Mouse (Mus musculus): ENCODE measurements around the gene Spred3.
"Not testable (repeated sequence)": the region's sequence is repeated elsewhere in the genome, so short reads cannot be mapped to it uniquely, and the experiment has no call there.

Gene Spred3

GRCm38 (mm10) chr7:29168791-29169230 is 1.4 kb downstream of the Spred3 start:
- peak; percentile 28 to 35 for DNase-seq

DNA sequence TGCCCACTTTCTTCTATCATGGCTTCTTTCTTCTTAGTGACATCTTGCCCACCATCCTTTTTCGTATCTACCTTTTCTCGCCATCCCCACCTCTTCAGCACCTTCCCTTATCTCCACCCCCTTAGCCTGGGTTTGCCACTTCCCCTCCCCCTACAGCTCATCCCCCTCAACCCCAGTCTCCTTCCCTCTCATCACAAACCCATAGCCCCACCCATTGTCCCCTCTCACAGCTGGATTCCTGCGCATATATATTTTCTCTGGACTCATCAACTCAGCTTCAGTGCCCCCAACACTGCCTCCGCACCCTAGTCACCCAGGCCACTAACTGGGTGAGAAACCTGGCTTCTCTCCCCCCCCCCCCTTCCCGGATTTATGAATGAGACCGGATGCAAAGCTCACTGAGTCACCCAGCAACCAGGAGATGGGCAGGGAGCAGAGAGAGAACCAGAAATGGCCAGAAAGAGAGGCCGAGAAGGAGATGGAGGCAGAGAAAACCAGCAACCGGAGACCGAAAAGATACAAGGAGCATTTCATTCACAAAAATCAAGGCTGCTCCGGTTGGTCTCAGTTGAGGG is 2.0 kb downstream of the Spred3 start:
- no peak for DNase-seq

GRCm38 (mm10) chr7:29167656-29168055 is 2.6 kb downstream of the Spred3 start:
- no peak for DNase-seq

GRCm38 (mm10) chr7:29162750-29163525 is 7.3 kb downstream of the Spred3 start:
- peak; percentile 79 to 86 for DNase-seq

DNA sequence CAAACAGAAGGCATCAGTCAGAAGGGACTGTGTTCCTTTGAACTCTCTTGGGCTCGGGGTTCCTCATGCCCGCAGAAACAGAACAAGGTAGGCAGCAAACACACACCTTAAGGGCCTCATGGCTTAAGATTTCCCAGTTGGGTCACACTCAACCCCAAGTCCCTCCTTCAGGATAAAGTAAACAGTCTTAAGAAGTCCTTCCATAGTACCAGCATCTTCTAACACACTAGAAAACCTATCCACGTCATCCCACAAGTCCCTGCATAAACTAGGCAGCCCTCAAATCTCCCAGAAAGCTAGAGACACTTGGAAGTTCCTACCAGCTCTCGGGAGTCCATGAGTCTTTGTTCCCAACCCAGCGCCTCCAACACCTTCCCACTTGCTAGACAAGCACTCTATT is 7.9 kb downstream of the Spred3 start:
- DNase-seq = no peak

DNA sequence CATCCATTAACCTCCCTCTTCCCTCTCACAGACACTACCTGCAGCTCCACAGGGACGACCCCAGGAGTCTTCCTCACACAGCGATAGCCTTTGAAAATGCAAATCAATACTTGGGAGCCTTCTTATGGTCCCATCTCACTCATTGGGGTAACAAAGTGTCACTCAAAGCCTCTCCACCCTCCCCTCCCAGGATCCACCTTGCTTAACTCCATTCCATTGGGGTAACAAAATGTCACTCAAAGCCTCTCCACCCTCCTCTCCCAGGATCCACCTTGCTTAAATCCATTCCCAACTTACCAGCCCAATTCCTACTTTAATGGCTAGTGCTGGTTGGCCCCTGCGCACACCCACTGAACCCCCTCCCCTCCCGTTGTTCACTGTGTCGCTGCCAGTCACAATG is 11.9 kb downstream of the Spred3 start:
- DNase-seq = no peak

DNA sequence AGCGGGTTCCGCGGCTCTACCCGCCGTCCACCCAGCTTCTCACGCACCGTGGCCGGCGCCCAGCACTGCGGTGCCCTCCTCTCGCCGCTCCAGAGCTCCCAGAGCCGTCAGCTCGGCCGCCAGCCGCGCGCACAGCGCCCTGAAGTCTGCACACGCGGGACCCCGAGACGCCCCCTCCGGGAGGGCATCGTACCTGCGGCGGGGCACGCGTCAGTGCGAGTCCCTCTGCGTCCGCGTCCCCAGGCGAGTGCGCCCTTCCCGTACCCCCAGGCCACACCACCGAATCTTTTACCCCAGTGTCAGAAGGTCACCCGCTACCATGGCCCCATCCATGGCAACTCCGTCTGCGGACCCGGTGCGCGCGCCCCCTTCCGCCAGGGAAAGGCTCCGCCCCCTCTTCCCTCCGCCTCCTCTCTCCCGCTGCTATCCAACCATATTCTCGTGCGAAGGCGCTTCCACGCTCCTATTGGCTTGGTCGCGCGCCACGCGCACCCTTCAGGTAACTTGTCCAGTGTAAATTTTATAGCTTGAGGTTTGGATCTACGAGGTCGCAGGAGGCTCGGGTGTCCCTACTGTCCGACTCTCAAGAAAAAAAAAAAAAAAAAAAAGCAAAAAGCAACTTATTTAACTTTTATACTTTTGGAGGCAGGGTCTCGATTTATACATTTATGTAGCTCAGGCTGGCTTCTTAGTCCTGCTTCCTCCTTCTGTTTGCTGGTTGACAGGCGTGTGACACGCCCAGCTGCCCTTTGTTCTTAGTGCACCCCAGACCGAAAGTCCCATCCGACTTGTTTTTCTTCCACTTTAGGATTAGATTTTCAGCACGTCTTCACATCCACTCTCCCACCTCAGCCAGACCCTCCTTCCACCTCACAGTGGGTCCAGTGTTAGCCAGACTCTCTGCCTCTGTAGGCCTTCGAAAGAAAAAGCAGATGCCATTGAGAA is 14.1 kb downstream of the Spred3 start, which contains the start of gene Fam98c:
TSS of gene Fam98c (minus strand) at position 397 of the 945 bp plus-strand sequence.
- DNase-seq = peak; percentile 87 to 93

GRCm38 (mm10) chr7:29155196-29155837 is 14.9 kb downstream of the Spred3 start:
- DNase-seq = peak; percentile 92 to 95

GRCm38 (mm10) chr7:29154018-29154720 is 16.0 kb downstream of the Spred3 start:
- DNase-seq = no peak

DNA sequence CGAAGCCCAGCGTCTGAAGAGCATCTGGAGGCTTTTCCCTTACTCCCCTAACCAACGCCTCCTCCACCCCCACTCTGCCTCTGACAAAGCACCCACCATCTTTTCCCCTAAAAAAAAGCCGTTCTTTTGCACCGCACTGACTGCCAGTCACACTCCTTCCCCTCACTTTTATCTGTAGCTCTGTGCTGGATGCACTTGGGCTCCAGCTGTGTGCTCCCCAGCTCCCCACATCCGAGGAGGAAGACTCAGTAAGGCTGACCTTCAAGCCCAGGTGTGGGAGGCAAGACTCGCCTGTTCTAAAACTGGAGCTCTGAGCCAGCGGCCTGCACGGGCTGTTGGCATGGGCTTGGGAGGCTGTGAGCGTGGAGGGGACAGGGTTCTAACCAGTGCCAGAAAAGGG is 18.7 kb downstream of the Spred3 start:
- DNase-seq = no peak

DNA sequence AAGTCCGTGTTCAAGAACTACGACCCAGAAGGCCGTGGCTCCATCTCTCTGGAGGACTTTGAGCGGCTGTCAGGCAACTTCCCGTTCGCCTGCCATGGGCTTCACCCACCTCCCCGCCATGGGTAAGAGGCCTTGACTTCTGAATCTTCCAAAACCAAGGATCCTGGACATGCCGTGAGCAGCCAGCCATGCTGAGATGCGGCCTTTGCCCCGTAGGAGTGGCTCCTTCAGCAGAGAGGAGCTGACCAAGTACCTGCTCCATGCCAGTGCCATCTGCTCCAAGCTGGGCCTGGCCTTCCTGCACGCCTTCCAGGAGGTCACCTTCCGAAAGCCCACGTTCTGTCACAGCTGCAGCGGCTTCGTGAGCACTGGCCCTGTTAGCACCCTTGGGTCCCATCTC is 21.4 kb downstream of the Spred3 start:
- no peak for DNase-seq

DNA sequence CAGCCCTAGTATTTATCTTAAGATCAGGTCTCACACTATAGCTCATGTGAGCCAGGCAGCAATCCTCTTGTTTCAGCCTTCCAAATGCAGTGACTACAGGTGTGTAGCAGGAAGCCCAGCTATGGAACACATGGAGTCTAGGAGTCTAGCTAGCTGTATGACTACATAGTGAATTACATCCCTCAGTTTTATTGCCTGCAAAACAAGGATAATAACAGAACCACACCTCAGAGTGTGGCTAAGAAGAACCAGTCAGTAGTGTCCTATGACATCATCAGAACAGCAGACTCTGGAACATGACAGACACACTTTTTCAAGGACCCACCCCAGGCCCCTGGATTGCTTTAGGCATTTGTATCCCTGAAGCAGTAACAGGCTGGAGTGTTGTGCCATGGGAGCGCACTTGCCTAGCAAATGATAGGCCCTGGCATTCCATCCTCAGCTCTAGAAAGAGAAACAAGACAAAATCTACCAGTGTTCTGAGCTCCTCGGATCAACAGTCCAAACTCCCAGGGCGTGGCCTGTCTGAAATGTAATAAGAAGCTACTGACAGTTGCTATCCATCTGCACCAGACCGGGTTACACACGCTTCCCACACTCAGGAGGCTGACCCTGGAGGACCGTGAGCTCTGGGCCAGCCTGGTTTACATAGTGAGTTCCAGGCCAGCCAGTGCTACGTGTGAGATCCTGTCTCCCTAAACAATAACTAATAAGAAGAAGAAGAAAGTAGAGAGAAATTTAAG is 23.4 kb downstream of the Spred3 start:
- no peak for DNase-seq

GRCm38 (mm10) chr7:29144006-29144405 is 26.2 kb downstream of the Spred3 start:
- DNase-seq = no peak

DNA sequence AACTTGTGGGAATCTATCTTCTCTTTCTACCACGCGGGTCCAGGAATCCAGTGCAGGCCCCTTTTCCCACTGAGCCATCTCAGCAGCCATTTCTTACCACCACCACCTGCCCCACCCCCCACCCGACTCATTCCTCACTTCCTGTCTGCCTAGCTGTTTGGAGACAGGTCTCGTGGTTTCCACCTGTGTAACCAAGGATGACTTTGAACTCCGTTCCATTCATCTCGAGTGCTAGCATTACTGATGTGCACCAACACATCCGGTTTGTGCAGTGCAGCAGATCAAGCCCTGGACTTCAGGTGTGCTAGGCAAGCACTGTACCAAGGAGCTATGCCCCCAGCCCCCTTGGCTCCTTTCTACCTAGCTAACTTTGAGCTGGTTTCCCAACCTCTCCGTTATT is 28.8 kb downstream of the Spred3 start:
- no peak for DNase-seq

DNA sequence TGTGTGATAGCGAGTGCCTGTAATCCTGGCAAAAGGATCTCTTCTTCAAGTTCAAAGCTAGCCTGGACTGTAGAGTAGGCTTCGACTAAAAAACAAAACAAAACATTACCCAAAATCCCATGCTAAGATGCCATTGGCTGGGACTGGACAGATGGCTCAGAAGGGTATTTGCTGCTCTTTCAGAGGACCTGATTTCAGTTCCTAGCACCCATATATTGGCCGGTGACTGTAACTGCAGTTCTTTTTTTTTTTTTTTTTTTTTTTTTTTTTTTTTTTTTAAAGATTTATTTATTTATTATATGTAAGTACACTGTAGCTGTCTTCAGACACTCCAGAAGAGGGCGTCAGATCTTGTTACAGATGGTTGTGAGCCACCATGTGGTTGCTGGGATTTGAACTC is 31.0 kb downstream of the Spred3 start:
- not testable (repeated sequence) for DNase-seq

DNA sequence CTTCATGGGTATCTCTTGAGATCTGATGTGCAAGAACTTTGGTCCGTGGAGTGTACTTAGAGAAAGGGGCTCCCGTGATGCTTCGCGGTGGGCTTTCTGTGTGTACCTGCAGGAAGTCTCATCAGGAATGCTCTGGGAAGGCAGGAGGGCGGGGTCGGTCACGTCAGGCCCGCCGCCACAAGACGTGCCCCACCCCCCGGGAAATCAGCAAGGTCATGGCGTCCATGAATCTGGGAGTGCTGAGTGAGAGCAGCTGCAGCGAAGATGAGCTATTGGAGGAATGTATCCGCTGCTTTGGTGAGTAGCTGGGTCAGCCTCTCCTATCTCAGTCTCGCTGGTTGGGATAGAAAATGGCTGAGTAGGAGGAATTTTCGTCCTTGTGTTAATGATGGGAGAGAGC is 32.8 kb downstream of the Spred3 start:
- peak in 1 of 2 experiments; percentile 35 for DNase-seq

DNA sequence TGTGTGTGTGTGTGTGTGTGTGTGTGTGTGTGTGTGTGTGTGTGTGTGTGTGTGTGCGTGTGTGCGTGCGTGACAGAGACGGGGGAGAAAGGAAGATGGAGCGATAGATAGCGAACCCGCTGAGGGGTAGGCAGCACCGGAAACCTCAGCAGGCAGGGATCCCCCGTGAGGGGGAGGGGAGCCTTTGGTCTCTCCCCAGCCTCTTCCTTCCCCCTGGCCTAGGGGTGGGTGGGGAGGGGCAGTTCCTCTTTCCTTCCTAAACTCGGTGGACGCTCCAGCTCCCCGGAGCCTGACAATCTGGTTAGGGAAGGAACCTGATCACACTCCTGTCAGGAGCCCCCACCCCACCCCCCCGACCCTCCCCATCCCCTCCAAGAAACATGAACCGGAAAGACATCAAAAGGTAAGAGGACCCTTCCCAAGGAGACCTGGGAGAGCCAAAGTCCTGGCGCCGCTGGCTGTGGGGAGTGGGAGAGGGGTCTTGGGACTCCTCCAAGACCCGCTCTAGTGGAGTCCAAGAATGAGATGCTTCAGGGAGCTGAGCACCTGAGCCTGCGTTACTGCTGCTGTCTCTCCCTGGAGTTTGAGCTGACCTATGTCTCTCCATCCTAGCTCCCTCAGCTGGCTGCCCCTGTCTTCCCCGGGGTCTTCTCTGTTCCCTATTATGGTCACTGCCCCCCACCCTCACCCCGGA is 35.4 kb downstream of the Spred3 start, which contains the start of gene Rasgrp4:
TSS of gene Rasgrp4 (plus strand) at position 159 of the 694 bp plus-strand sequence.
- DNase-seq = peak; percentile 51 to 69

- no peak for DNase-seq
Measured at GRCm38 (mm10) chr7:29134230-29134629, 36.0 kb downstream of the Spred3 start.

DNA sequence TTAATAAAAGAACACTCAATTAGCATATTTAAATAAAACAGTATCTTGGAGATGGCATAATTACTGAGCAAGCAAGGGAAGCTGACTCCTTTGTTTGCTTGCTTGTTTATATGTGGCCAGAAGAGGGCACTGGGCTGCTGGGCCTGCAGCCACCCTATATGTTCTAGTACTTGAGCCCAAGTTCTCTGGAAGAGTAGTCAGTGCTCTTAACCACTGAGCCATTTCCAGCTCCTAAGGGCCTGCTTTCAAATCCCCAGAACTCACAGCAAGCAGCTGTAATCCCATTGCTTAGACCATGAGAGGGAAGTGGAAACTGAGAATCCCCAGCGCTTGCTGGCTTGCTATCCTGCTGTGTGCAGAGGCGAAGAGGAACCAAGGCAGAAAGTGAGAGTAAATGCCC is 41.5 kb downstream of the Spred3 start:
- DNase-seq = peak; percentile 31 to 49

DNA sequence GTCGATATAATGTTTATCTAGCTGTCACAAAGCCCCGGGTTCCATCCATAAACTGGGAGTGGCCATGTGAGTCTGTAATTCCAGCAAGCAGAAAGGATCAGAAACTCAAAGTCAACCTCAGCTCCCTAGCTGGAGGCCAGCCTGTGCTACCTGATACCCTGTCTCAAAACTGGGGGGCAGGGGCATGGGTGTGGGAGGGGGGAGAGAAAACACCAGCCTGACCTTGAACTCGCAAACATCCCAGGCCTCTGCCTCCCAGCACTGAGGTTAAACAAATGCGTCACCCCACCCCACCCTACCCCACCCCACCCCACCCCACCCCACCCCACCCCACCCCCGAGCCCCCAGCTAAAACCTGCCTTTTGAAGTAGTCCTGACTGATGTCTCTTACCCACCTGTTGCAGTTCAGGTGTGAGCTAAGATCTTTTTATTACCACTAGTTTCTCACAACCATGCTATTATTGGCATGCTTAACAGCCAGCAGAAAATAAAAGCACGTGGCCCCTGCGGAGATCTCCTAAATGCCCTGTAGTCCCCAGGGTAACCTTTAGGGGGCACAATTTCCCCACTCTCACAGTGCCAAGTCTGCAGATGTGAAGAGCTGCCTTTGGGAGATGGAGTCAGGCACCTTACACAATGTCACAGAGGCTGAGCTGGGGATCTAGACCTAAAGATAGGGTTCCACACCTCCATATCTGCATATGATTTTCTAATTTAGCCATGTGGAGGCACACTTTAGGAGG is 43.9 kb downstream of the Spred3 start:
- DNase-seq = peak; percentile 67 to 77

All from kidney, postnatal 4 days (tissue).